Mouse (Mus musculus): ENCODE results near the gene Spx.
A peak's percentile ranks its signal among the peaks of the same experiment; 100 is the strongest.

The Spx gene

GRCm38 (mm10) chr6:142429072-142429471 is 15.8 kb downstream of the Spx start:
- DNase-seq (ENCODE audit: low spot score in 2 of 2), result no peak

DNA sequence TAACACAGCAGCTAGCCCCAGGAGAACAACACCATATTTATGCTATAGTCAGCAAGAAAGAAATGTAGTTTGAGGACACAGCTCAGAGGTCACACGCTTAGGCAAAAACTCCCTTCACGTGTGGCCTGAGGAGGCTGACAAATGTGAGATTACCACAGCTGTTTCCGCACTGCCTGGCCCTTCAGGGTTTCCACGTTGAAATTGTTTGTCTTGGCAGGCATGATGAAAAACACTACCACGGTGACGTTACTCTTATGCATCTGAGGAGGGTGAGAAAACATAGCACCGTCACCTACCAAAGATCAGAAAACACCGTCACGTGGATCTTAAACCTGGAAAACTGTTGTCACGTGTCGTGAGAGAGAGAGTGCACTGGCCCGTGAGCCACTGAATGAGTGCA is 38.1 kb downstream of the Spx start:
- no peak for DNase-seq (ENCODE audit: low spot score in 2 of 2)

GRCm38 (mm10) chr6:142453311-142453710 is 40.1 kb downstream of the Spx start:
- no peak for DNase-seq (ENCODE audit: low spot score in 2 of 2)

DNA sequence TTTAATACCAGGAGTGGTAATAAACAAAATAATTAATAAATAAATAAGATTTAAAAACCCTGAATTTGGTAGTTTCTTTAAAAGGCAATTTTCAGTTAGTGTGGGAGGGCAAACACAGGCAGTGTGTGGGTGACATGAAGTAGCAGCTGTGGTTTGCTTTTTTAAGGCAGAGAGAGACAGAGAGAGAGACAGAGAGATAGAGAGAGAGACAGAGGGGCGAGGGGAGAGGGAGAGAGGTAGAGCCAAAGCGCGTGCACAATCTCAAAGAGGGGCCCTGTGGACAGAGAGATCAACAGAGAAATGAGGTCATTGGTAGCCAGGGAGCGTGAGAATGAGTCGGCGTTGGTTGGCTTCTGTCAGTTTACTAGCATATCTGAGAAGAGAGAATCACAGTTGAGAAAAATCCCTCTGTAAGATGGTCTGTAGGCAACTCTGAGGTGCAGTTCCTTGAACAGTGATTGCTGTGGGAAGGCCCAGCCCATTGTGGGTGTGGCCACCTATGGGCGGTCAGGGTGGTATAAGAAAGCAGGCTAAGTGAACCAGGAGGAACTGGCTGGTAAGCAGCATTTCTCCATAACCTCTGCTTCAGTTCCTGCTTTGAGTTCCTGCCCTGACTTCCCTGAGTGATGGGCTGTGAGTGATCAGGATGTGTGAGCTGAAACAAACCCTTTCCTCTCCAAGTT is 42.2 kb downstream of the Spx start:
- peak in 1 of 2 experiments; percentile 10 for DNase-seq (ENCODE audit: low spot score in 2 of 2)

- no peak for DNase-seq (ENCODE audit: low spot score in 2 of 2)
These were observed 44.8 kb downstream of the Spx start for GRCm38 (mm10) chr6:142458010-142458409.

- DNase-seq (ENCODE audit: low spot score in 2 of 2), result no peak
These were observed 45.9 kb downstream of the Spx start for GRCm38 (mm10) chr6:142459017-142459678.

DNA sequence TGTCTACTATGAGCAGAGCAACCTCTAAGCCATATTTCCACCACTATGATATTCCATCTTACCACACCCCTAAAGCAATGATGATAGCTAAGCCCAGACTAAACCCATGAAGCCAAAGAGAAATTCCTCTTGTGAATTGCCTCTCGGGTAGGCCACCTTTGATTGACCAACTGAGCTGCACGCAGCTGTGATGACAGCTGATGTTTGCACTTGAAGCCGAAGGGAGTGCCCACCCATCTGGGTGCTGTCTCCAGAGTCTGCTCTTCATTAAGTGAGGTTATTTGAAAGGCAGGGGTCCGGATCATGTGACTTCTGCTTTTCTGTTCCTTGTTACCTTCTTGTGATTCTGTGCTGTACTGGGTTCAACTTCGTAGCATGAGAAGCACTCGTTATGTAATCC is 49.0 kb downstream of the Spx start:
- no peak for DNase-seq (ENCODE audit: low spot score in 2 of 2)
